Mouse (Mus musculus): ENCODE results near the gene Nlrc4. TPM values are rescaled to one million over a fixed set of nuclear protein-coding genes. Genes with fewer than 3 reads are reported as not detected.
A peak's percentile ranks its signal among the peaks of the same experiment; 100 is the strongest.

Nlrc4 gene
- polyA plus RNA-seq, 1 experiment, result 0.55 TPM

- H3K9ac ChIP-seq (ENCODE audit: low read depth, poor library complexity, severe bottlenecking), result no peak overlapping the region
- TF ChIP-seq POLR2A (IDR thresholded peaks at IDR 0.05; ENCODE audit: insufficient read depth, low read length), result no peak
- no peak for TF ChIP-seq CTCF (IDR thresholded peaks at IDR 0.05; ENCODE audit: low read depth, low read length)
- TF ChIP-seq EP300 (IDR thresholded peaks at IDR 0.05; ENCODE audit: insufficient read depth, low read depth, low read length), result no peak
- no peak overlapping the region for H3K27ac ChIP-seq (ENCODE audit: insufficient read depth, low read length)
- no peaks in the 10 kb centered on the region for H3K4me1 ChIP-seq (ENCODE audit: control insufficient read depth, insufficient read depth, low read length)
- H3K9me3 ChIP-seq (replicated peaks; ENCODE audit: control insufficient read depth, insufficient read depth, low read length, poor library complexity, severe bottlenecking), result no peaks in the 10 kb centered on the region
- no peaks in the 10 kb centered on the region for H3K27me3 ChIP-seq (ENCODE audit: control insufficient read depth, insufficient read depth, low read length, poor library complexity, severe bottlenecking)
- no peaks in the 10 kb centered on the region for H3K36me3 ChIP-seq (ENCODE audit: control insufficient read depth, insufficient read depth, low read length, poor library complexity, severe bottlenecking)
- no peak overlapping the region for H3K4me3 ChIP-seq (ENCODE audit: low read depth, low read length)
Observed at GRCm38 (mm10) chr17:74440486-74440885, 18.5 kb downstream of the Nlrc4 start.

- H3K9me3 ChIP-seq (replicated peaks; ENCODE audit: control insufficient read depth, insufficient read depth, low read length, poor library complexity, severe bottlenecking), result no peaks in the 10 kb centered on the region
- no peak overlapping the region for H3K27ac ChIP-seq (ENCODE audit: insufficient read depth, low read length)
- H3K4me1 ChIP-seq (ENCODE audit: control insufficient read depth, insufficient read depth, low read length), result no peaks in the 10 kb centered on the region
- H3K27me3 ChIP-seq (ENCODE audit: control insufficient read depth, insufficient read depth, low read length, poor library complexity, severe bottlenecking), result no peaks in the 10 kb centered on the region
- TF ChIP-seq CTCF (IDR thresholded peaks at IDR 0.05; ENCODE audit: low read depth, low read length) (no peak), EP300 (IDR thresholded peaks at IDR 0.05; ENCODE audit: insufficient read depth, low read depth, low read length) (no peak), POLR2A (IDR thresholded peaks at IDR 0.05; ENCODE audit: insufficient read depth, low read length) (no peak)
- no peak overlapping the region for H3K4me3 ChIP-seq (ENCODE audit: low read depth, low read length)
- H3K36me3 ChIP-seq (ENCODE audit: control insufficient read depth, insufficient read depth, low read length, poor library complexity, severe bottlenecking), result no peaks in the 10 kb centered on the region
- H3K9ac ChIP-seq (ENCODE audit: low read depth, poor library complexity, severe bottlenecking), result no peak overlapping the region
Observed at GRCm38 (mm10) chr17:74437762-74438161, 21.2 kb downstream of the Nlrc4 start.

GRCm38 (mm10) chr17:74432631-74433030 is 26.3 kb downstream of the Nlrc4 start:
- no peak overlapping the region for H3K4me3 ChIP-seq (ENCODE audit: low read depth, low read length)
- H3K4me1 ChIP-seq (ENCODE audit: control insufficient read depth, insufficient read depth, low read length), result no peaks in the 10 kb centered on the region
- H3K27me3 ChIP-seq (ENCODE audit: control insufficient read depth, insufficient read depth, low read length, poor library complexity, severe bottlenecking), result no peaks in the 10 kb centered on the region
- H3K9ac ChIP-seq (ENCODE audit: low read depth, poor library complexity, severe bottlenecking), result no peak overlapping the region
- H3K9me3 ChIP-seq (replicated peaks; ENCODE audit: control insufficient read depth, insufficient read depth, low read length, poor library complexity, severe bottlenecking), result no peaks in the 10 kb centered on the region
- TF ChIP-seq POLR2A (IDR thresholded peaks at IDR 0.05; ENCODE audit: insufficient read depth, low read length), result no peak
- no peak for TF ChIP-seq EP300 (IDR thresholded peaks at IDR 0.05; ENCODE audit: insufficient read depth, low read depth, low read length)
- no peak for TF ChIP-seq CTCF (IDR thresholded peaks at IDR 0.05; ENCODE audit: low read depth, low read length)
- H3K27ac ChIP-seq (ENCODE audit: insufficient read depth, low read length), result no peak overlapping the region
- no peaks in the 10 kb centered on the region for H3K36me3 ChIP-seq (ENCODE audit: control insufficient read depth, insufficient read depth, low read length, poor library complexity, severe bottlenecking)

GRCm38 (mm10) chr17:74431481-74431880 is 27.5 kb downstream of the Nlrc4 start:
- H3K4me3 ChIP-seq (ENCODE audit: low read depth, low read length), result no peak overlapping the region
- no peak overlapping the region for H3K9ac ChIP-seq (ENCODE audit: low read depth, poor library complexity, severe bottlenecking)
- no peaks in the 10 kb centered on the region for H3K9me3 ChIP-seq (replicated peaks; ENCODE audit: control insufficient read depth, insufficient read depth, low read length, poor library complexity, severe bottlenecking)
- no peak overlapping the region for H3K27ac ChIP-seq (ENCODE audit: insufficient read depth, low read length)
- peaks cover 1% of the 10 kb centered on the region for H3K4me1 ChIP-seq (ENCODE audit: control insufficient read depth, insufficient read depth, low read length)
- no peaks in the 10 kb centered on the region for H3K27me3 ChIP-seq (ENCODE audit: control insufficient read depth, insufficient read depth, low read length, poor library complexity, severe bottlenecking)
- TF ChIP-seq POLR2A (IDR thresholded peaks at IDR 0.05; ENCODE audit: insufficient read depth, low read length), result no peak
- TF ChIP-seq CTCF (IDR thresholded peaks at IDR 0.05; ENCODE audit: low read depth, low read length), result peak; percentile 61
- no peak for TF ChIP-seq EP300 (IDR thresholded peaks at IDR 0.05; ENCODE audit: insufficient read depth, low read depth, low read length)
- H3K36me3 ChIP-seq (ENCODE audit: control insufficient read depth, insufficient read depth, low read length, poor library complexity, severe bottlenecking), result no peaks in the 10 kb centered on the region

GRCm38 (mm10) chr17:74430074-74430473 is 28.9 kb downstream of the Nlrc4 start:
- Histone ChIP-seq H3K27ac (ENCODE audit: insufficient read depth, low read length) (no peak overlapping the region), H3K9me3 (replicated peaks; ENCODE audit: control insufficient read depth, insufficient read depth, low read length, poor library complexity, severe bottlenecking) (no peaks in the 10 kb centered on the region), H3K36me3 (ENCODE audit: control insufficient read depth, insufficient read depth, low read length, poor library complexity, severe bottlenecking) (no peaks in the 10 kb centered on the region), H3K4me1 (ENCODE audit: control insufficient read depth, insufficient read depth, low read length) (peaks cover 1% of the 10 kb centered on the region), H3K27me3 (ENCODE audit: control insufficient read depth, insufficient read depth, low read length, poor library complexity, severe bottlenecking) (no peaks in the 10 kb centered on the region), H3K4me3 (ENCODE audit: low read depth, low read length) (no peak overlapping the region), H3K9ac (ENCODE audit: low read depth, poor library complexity, severe bottlenecking) (no peak overlapping the region)
- no peak for TF ChIP-seq POLR2A (IDR thresholded peaks at IDR 0.05; ENCODE audit: insufficient read depth, low read length)
- no peak for TF ChIP-seq CTCF (IDR thresholded peaks at IDR 0.05; ENCODE audit: low read depth, low read length)
- no peak for TF ChIP-seq EP300 (IDR thresholded peaks at IDR 0.05; ENCODE audit: insufficient read depth, low read depth, low read length)

GRCm38 (mm10) chr17:74424401-74425005 is 34.4 kb downstream of the Nlrc4 start:
- Histone ChIP-seq H3K27me3 (ENCODE audit: control insufficient read depth, insufficient read depth, low read length, poor library complexity, severe bottlenecking) (no peaks in the 10 kb centered on the region), H3K27ac (ENCODE audit: insufficient read depth, low read length) (no peak overlapping the region), H3K9ac (ENCODE audit: low read depth, poor library complexity, severe bottlenecking) (no peak overlapping the region), H3K4me3 (ENCODE audit: low read depth, low read length) (no peak overlapping the region), H3K36me3 (ENCODE audit: control insufficient read depth, insufficient read depth, low read length, poor library complexity, severe bottlenecking) (peaks cover 8% of the 10 kb centered on the region), H3K9me3 (replicated peaks; ENCODE audit: control insufficient read depth, insufficient read depth, low read length, poor library complexity, severe bottlenecking) (no peaks in the 10 kb centered on the region), H3K4me1 (ENCODE audit: control insufficient read depth, insufficient read depth, low read length) (peaks cover 6% of the 10 kb centered on the region)
- TF ChIP-seq EP300 (IDR thresholded peaks at IDR 0.05; ENCODE audit: insufficient read depth, low read depth, low read length), result no peak
- TF ChIP-seq CTCF (IDR thresholded peaks at IDR 0.05; ENCODE audit: low read depth, low read length), result no peak
- TF ChIP-seq POLR2A (IDR thresholded peaks at IDR 0.05; ENCODE audit: insufficient read depth, low read length), result no peak

All from ES-Bruce4 (cell line).